Mouse (Mus musculus) gastrocnemius, postnatal 25 days (tissue): ENCODE measurements around the gene Gm20509. TPM values are rescaled to one million over a fixed set of nuclear protein-coding genes. Genes with fewer than 3 reads are reported as not detected.
"Not testable (repeated sequence)": the region's sequence is repeated elsewhere in the genome, so short reads cannot be mapped to it uniquely, and the experiment has no call there.

ENCODE experiments used
- DNase-seq: peaks from one replicate; pipeline ENCODE4 v3.0.0; 2022
- total RNA-seq, 2 experiments: library from RNA; stranded (reverse); gene quantifications; 1 replicate in 1 of 2; 2 replicates in 1 of 2; pipeline ENCODE4 v1.2.3; 2021

Gene Gm20509
- total RNA-seq, 2 experiments from 2014 or later: not detected

GRCm38 (mm10) chr9:73101536-73101935 lies 734 bp upstream of the Gm20509 start, which contains the start of gene Khdc3:
TSS of gene Khdc3 (plus strand) at chr9:73101836.
- DNase-seq: no peak

DNA sequence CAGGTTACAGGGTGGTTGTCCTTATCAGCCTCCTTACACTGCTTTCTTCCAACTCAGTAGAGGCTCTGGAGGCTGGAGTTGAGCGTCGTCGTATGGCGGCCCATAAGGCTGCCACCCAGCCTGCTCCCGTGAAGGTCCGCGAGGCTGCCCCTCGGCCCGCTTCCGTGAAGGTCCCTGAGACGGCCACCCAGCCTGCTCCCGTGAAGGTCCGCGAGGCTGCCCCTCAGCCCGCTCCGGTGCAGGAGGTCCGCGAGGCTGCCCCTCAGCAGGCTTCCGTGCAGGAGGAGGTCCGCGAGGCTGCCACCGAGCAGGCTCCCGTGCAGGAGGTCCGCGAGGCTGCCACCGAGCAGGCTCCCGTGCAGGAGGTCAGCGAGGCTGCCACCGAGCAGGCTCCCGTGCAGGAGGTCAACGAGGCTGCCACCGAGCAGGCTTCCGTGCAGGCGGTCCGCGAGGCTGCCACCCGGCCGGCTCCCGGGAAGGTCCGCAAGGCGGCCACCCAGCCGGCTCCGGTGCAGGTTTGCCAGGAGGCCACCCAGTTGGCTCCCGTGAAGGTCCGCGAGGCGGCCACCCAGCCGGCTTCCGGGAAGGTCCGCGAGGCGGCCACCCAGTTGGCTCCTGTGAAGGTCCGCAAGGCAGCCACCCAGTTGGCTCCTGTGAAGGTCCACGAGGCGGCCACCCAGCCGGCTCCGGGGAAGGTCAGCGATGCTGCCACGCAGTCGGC lies 1.0 kb downstream of the Gm20509 start:
- DNase-seq: peak; percentile 37

DNA sequence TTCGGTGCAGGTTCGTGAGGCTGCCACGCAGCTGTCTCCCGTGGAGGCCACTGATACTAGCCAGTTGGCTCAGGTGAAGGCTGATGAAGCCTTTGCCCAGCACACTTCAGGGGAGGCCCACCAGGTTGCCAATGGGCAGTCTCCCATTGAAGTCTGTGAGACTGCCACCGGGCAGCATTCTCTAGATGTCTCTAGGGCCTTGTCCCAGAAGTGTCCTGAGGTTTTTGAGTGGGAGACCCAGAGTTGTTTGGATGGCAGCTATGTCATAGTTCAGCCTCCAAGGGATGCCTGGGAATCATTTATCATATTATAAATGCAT lies 1.6 kb downstream of the Gm20509 start:
- no peak for DNase-seq

DNA sequence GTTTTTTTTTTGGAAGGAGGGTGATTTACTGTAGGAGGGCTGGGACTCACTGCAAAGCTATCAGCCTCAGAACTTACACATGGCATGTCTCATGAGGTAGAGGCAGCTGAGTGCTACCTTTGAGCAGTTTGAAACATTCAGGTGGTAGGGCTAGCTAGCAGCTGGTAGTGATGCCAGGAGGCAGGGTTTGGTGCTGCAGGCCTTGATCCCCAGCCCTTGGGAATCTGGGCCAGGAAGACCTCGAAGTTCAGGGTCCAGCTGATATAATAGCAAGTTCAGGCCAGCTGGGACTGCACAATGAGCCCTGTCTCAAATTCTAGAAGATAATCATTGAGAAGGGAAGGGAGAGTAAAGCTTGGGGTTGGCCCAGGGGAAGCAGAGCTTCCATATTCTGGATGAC lies 2.9 kb downstream of the Gm20509 start:
- DNase-seq: no peak

DNA sequence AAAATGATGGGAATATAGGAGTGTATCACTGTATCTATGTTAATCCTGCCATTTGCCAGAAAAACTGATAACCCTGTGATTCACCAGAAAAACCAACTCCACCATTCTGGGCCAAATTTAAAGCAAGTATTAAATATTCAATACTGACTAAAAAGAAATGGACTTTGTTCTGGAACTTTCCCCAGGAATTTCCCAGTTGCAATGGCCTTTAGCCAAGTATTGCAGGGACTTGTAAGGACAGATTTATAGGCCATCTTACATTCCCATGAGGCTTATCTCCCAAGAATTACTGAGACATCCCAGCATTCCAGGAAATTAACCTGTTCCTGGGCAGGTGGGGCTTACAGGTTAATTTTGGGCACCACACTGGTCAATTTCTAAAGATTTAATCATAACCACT lies 3.5 kb downstream of the Gm20509 start:
- DNase-seq: no peak

DNA sequence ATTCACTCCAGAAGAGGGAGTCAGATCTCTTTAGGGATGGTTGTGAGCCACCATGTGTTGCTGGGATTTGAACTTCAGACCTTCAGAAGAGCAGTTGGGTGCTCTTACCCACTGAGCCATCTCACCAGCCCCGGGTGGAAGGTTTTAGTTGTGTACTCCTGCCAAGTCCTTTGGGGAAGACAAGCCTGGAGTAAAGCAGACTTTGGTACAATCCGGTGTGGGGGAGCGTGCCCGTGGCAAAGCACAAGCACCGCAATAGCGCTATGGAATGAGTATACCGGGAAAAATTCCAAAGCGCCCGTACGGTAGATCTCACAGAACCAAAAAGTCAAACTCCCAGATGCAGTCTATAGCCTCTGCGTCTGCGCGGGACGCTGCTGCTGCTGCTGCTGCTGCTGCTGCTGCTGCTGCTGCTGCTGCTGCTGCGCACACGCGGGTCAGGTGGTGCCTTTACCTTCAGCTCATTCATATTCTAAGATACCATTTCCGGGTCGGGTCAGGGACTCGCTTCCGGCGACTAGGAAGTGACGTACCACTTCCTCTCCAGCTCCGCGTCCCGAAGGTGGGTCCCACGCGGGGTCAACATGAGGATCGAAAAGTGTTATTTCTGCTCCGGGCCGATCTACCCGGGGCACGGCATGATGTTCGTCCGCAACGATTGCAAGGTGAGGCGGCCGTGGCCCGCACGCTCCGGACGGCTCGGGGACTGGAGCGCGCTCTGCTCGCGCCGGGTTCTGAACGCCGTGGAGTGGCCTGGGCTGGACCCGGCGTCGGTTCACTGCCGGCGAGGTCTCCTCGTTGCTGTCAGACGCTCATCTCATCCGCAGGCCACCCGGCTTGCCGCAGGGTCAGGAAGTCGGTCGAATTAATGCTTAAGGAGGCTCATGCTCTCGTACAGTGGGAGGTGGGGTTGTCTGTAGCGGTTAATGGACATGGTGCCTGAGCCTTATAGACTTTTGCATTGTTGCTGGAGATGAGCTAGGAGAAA lies 10.9 kb downstream of the Gm20509 start, which contains the start of gene Rsl24d1:
TSS of gene Rsl24d1 (plus strand) at position 508 of the 988 bp plus-strand sequence.
- DNase-seq: peak; percentile 73

DNA sequence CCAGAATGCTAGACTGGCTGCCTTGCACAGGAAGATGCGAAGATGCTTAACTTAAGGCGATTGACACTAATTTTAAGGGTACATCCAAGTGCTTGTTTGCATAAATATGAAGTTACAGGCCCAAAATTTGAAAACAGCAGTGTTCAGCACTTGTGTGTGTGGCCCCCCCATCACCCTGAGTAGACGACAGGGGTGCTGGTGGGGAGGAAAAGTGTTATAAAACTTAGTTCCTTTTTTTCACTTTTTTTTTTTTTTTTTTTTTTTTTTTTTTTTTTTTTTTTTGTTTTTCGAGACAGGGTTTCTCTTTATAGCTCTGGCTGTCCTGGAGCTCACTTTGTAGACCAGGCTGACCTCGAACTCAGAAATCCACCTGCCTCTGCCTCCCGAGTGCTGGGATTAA lies 14.4 kb downstream of the Gm20509 start:
- not testable (repeated sequence) for DNase-seq

DNA sequence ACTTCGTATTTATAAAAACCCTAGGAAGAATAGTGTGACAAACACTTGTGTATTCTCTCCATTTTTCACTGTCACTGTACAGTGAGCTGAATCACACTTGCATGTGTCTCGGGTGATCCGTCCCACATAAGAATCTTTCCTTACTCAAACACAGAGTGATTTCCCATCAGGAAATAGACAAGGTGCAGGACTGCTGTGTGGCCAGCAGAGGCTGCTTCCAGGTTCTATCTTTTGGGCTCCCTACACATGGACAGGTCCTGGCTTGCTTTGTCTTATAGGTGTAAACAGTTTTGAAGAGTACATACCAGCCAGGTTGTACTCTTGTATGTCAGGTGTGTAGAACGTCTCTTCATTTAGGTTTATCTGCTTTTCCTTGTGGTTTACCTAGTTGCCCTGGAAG lies 15.7 kb downstream of the Gm20509 start:
- DNase-seq: no peak

GRCm38 (mm10) chr9:73121735-73122134 lies 19.5 kb downstream of the Gm20509 start:
- no peak for DNase-seq

GRCm38 (mm10) chr9:73125043-73125570 lies 22.8 kb downstream of the Gm20509 start:
- no peak for DNase-seq

DNA sequence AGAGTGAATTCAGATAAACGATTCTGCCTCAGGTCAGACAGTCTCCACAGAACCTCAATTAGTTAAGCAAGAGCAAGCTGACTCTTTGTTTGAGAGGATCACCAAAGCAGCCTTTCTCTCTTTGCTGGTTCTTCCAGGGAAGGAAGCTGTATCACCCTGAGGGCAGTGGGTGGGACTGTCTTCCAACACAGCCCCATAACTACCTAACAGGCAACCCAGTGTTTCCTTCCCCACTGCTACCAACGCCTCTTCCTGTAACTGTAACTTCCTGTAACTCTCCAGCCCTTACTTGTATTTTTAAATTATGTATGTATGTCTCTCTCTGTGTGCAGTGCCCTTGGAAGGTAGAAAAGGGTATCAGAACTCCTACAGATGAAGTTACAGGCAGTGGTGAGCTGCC lies 25.2 kb downstream of the Gm20509 start:
- DNase-seq: no peak

GRCm38 (mm10) chr9:73129875-73130274 lies 27.6 kb downstream of the Gm20509 start:
- no peak for DNase-seq

DNA sequence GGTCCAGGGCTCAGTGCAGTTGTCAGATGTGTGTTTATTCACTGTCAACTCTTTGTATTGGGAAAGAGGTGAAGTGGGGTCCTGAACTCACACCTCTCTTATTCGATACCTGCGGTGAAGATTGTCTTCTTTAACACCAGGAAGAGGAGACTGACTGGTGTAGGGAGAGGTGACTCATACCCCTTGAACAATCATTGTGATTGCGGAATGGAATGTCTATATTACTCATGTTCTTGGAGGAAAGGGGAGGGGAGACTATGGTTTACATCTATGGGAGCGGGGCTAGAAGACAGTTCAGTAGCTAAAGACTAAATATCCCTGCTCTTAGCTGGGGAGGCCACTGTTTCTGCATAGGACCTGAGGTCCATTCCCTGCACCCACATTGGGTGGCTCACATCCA lies 28.3 kb downstream of the Gm20509 start:
- no peak for DNase-seq

- no peak for DNase-seq
These were observed 35.1 kb downstream of the Gm20509 start for GRCm38 (mm10) chr9:73137341-73137886.

- no peak for DNase-seq
These were observed 52.1 kb downstream of the Gm20509 start for GRCm38 (mm10) chr9:73154347-73154746.

DNA sequence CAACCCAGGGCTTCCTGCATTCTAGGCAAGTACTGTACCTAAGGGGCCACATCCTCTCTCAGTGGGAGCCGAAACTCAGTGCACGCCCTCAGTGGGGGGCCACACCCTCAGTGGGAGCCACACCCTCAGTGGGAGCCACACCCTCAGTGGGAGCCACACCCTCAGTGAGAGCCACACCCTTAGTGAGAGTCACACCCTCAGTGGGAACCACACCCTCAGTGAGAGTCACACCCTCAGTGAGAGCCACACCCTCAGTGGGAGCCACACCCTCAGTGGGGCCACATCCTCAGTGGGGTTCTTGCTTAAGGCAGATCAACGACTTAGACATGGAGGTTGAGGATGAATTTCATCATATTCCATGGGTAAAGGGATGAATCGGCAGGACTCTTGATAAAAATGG lies 55.7 kb downstream of the Gm20509 start:
- no peak for DNase-seq

DNA sequence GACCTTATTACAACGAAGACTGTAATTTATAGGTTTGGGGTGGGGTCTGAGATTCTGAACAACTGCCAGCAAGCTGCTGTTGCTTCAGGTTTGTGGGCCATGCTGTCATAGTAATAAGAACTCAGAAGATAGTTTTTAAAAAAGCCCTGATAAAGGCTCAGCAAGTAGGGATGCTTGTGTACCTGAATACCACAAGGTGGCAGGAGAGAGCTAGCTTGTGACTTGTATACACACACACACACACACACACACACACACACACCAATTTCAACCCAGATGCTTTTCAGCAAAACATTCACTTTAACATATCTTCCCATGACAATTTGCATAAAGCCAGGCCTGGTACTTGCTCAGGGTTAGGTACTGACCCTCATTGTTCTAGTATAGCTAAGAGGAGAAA lies 57.0 kb downstream of the Gm20509 start:
- DNase-seq: no peak

DNA sequence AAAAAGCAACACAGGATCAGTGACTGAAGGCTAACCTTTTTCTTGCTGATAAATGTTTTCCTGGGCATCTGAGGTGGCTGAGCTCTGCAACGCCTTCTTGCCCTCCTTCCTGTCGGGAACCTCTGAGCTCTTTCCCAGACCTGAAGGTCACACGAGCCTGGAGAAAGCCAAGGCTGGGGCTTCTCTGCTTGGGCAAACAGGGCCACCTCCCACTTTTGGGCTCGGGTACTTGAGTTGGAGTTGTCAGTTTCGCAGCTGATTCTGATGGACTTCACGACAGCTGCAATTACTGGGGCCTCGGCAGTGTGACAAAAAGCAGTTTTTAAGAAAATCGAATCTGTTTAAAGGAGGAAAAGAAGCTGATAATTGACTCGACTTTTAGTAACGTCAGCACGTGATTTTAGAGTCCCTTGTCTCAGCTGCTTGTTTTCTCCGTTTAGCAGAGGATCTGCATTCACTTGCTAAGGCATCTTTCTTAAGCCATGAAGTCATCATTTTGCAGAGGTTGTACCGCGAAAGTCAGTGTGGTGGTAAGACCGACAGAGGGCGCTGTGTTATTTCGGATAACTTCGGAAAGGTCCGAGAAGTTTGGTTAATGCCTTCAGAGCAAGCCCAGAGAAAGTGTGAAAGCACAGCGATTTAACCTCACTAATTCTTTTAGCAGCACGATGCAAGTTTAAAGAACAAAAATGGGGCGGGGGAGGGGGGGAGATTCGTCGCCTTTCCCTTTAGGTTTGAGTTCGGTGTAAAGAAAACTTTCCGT lies 60.5 kb downstream of the Gm20509 start:
- peak; percentile 48 for DNase-seq

GRCm38 (mm10) chr9:73165631-73166030 lies 63.4 kb downstream of the Gm20509 start:
- DNase-seq: peak; percentile 25
